10 mouse cellular contexts compared by ENCODE assay signal in the genomic region with DNA sequence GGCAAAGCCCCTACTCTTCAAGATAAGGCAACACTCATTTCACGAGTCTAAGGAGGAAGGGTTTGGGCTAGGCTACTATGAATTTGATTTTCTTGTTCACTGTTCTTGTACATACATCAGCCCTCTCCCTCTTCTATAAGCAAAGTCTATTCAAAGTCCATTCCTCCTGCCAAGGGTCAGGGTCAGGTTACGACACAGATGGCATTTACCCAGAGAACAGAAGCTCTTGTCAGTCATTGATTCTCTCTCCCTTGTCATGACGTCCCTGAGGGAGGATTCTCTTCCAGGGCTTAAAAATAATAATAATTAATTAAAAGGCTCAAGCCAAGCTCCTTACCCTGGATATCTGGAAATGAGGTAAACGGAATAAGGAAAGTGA.
DNase-seq lines count a peak whose midpoint lies in the region; ATAC-seq and TF ChIP-seq lines count a peak whose summit lies in the region.
"Had no signal": no experiment of that assay in that cellular context is flagged by ENCODE, and none has a peak within 500 bp of the region (broad histone marks: within the 10 kb centered on the region; RNA-seq: fewer than 3 reads in every experiment).

No protein-coding gene starts in this region.

- intact Hi-C loops in heart, postnatal 10 days (cut with DNase I): no loop called here

- no peaks in the 10 kb centered on the region for H3K36me3 ChIP-seq in hindbrain, embryonic 10.5 days
- H3K36me3 ChIP-seq in hindbrain, embryonic 14.5 days (replicated peaks; ENCODE audit: control insufficient read depth, insufficient read depth): no peaks in the 10 kb centered on the region
- no peaks in the 10 kb centered on the region for H3K36me3 ChIP-seq in stomach, postnatal 0 days (ENCODE audit: control insufficient read depth, insufficient read depth, low read length)

- WGBS in hindbrain, embryonic 10.5 days: 30% methylated on average over 4 of the region's 4 CpGs
- 38% methylated on average over 4 of the region's 4 CpGs for WGBS in hindbrain, embryonic 14.5 days
- WGBS in lung, adult 2 months: 33% methylated on average over 4 of the region's 4 CpGs
- 17% methylated on average over 4 of the region's 4 CpGs for WGBS in stomach, postnatal 0 days

- no peak overlapping the region for H3K27ac ChIP-seq in hindbrain, embryonic 10.5 days
- no peak overlapping the region for H3K27ac ChIP-seq in hindbrain, embryonic 14.5 days
- no peak overlapping the region for H3K27ac ChIP-seq in stomach, postnatal 0 days (replicated peaks)

- H3K4me2 ChIP-seq in hindbrain, embryonic 14.5 days (replicated peaks): no peak overlapping the region
- H3K4me2 ChIP-seq in stomach, postnatal 0 days (replicated peaks; ENCODE audit: low read depth): peak overlapping the region; percentile 0; the same call in 1 of the 2 replicates

- peaks cover 15% of the 10 kb centered on the region for H3K4me1 ChIP-seq in hindbrain, embryonic 10.5 days (replicated peaks)
- H3K4me1 ChIP-seq in hindbrain, embryonic 14.5 days (replicated peaks; ENCODE audit: control insufficient read depth, insufficient read depth, low read length): no peaks in the 10 kb centered on the region
- 0 out of 2 replicates have a peak, but pooled peaks cover 2% of the 10 kb centered on the region for H3K4me1 ChIP-seq in lung, adult 2 months (ENCODE audit: control insufficient read depth, insufficient read depth, low read length)
- H3K4me1 ChIP-seq in stomach, postnatal 0 days (replicated peaks; ENCODE audit: control insufficient read depth, insufficient read depth): 0 out of 2 replicates have a peak, but pooled peaks cover 2% of the 10 kb centered on the region

- H3K27me3 ChIP-seq in hindbrain, embryonic 10.5 days (ENCODE audit: insufficient read depth, poor library complexity, severe bottlenecking): no peaks in the 10 kb centered on the region
- H3K27me3 ChIP-seq in hindbrain, embryonic 14.5 days (ENCODE audit: control insufficient read depth, insufficient read depth, low read length): no peaks in the 10 kb centered on the region
- H3K27me3 ChIP-seq in stomach, postnatal 0 days (ENCODE audit: control insufficient read depth, insufficient read depth, low read length): no peaks in the 10 kb centered on the region
- H3K27me3 ChIP-seq: CH12.LX had no signal

- H3K9me3 ChIP-seq in hindbrain, embryonic 10.5 days: no peaks in the 10 kb centered on the region
- H3K9me3 ChIP-seq in hindbrain, embryonic 14.5 days (ENCODE audit: control insufficient read depth, low read length): no peaks in the 10 kb centered on the region
- no peaks in the 10 kb centered on the region for H3K9me3 ChIP-seq in stomach, postnatal 0 days (ENCODE audit: control insufficient read depth, low read length)

- no peak overlapping the region for H3K4me3 ChIP-seq in hindbrain, embryonic 10.5 days
- no peak overlapping the region for H3K4me3 ChIP-seq in hindbrain, embryonic 14.5 days (replicated peaks; ENCODE audit: low read length)
- H3K4me3 ChIP-seq in lung, adult 2 months (replicated peaks; ENCODE audit: extremely low read depth, low read depth, low read length): no peak overlapping the region
- H3K4me3 ChIP-seq in stomach, postnatal 0 days (ENCODE audit: low read depth, low read length): no peak overlapping the region

- no peak for TF ChIP-seq EP300 in stomach, postnatal 0 days (optimal IDR thresholded peaks at IDR 0.05)

- DNase-seq in hindbrain, embryonic 10.5 days (ENCODE audit: low spot score): peak; percentile 51
- DNase-seq in hindbrain, embryonic 14.5 days (ENCODE audit: low spot score): no peak
- DNase-seq in lung, postnatal 36 days: peak; percentile 2
- no peak for DNase-seq in lung, adult 2 months
- DNase-seq in heart, postnatal 10 days: peak; percentile 3 to 23
- peak; percentile 24 for DNase-seq in stomach, postnatal 0 days (ENCODE audit: low spot score)
- DNase-seq in ovary, postnatal 10 days (ENCODE audit: low spot score): no peak
- DNase-seq in right cerebral cortex, postnatal 4 days: no peak
- DNase-seq: cerebellum, adult 2 months had no signal

- no peak for ATAC-seq in hindbrain, embryonic 14.5 days (ENCODE audit: low FRiP score)
- peak; percentile 38; the same call in 1 of the 2 replicates for ATAC-seq in stomach, postnatal 0 days (ENCODE audit: low FRiP score, low TSS enrichment)

- no peak overlapping the region for H3K9ac ChIP-seq in hindbrain, embryonic 14.5 days
- H3K9ac ChIP-seq in stomach, postnatal 0 days (ENCODE audit: low read length): no peak overlapping the region

- no peak for TF ChIP-seq CTCF in lung, adult 2 months (IDR thresholded peaks at IDR 0.05; ENCODE audit: insufficient read depth, low read length)
- TF ChIP-seq CTCF in stomach, postnatal 0 days (IDR thresholded peaks at IDR 0.05; ENCODE audit: low read depth): no peak

- TF ChIP-seq POLR2A in lung, adult 2 months (IDR thresholded peaks at IDR 0.05; ENCODE audit: borderline replicate concordance, extremely low read depth, low read depth, low read length): no peak

Comparison
In these comparisons a context has a peak if more than half of its experiments do, and no peak if none do; other contexts are left out.
1. DNase-seq: peak in hindbrain, embryonic 10.5 days (single experiment), lung, postnatal 36 days (single experiment), heart, postnatal 10 days (2 of 2) and stomach, postnatal 0 days (single experiment); none in hindbrain, embryonic 14.5 days (single experiment), lung, adult 2 months (single experiment), ovary, postnatal 10 days (single experiment) and right cerebral cortex, postnatal 4 days (single experiment).